Mouse (Mus musculus): ENCODE data around the gene Baz2b. TPM values are rescaled to one million over a fixed set of nuclear protein-coding genes. Genes with fewer than 3 reads are reported as not detected.

Gene Baz2b
- polyA plus RNA-seq, 1 experiment from 2014 or later = 33.8 TPM

GRCm38 (mm10) chr2:60019546-60020250 is 189.9 kb downstream of the Baz2b start:
- no peak overlapping the region for H3K4me2 ChIP-seq (replicated peaks; ENCODE audit: low read depth)
- no peak for ATAC-seq
- TF ChIP-seq CTCF (IDR thresholded peaks at IDR 0.05; ENCODE audit: low read depth) = no peak
- H3K4me1 ChIP-seq (replicated peaks; ENCODE audit: control insufficient read depth, insufficient read depth, low read length) = no peaks in the 10 kb centered on the region
- 95% methylated on average over 3 of the region's 3 CpGs for WGBS
- no peak overlapping the region for H3K27ac ChIP-seq (ENCODE audit: low read depth, low read length)
- no peaks in the 10 kb centered on the region; the same call in 1 of the 2 replicates for H3K36me3 ChIP-seq (ENCODE audit: control insufficient read depth, insufficient read depth)
- no peaks in the 10 kb centered on the region for H3K27me3 ChIP-seq (replicated peaks; ENCODE audit: control insufficient read depth, insufficient read depth, low read length)
- no peaks in the 10 kb centered on the region for H3K9me3 ChIP-seq (ENCODE audit: control insufficient read depth)
- no peak overlapping the region for H3K9ac ChIP-seq (ENCODE audit: low read depth, low read length)
- H3K4me3 ChIP-seq (ENCODE audit: low read depth, low read length) = no peak overlapping the region

GRCm38 (mm10) chr2:60018875-60019501 is 190.7 kb downstream of the Baz2b start:
- H3K9me3 ChIP-seq (ENCODE audit: control insufficient read depth) = no peaks in the 10 kb centered on the region

GRCm38 (mm10) chr2:60011526-60011925 is 198.1 kb downstream of the Baz2b start:
- Histone ChIP-seq H3K36me3 (ENCODE audit: control insufficient read depth, insufficient read depth) (no peaks in the 10 kb centered on the region), H3K4me1 (replicated peaks; ENCODE audit: control insufficient read depth, insufficient read depth, low read length) (no peaks in the 10 kb centered on the region), H3K9ac (ENCODE audit: low read depth, low read length) (no peak overlapping the region), H3K4me3 (ENCODE audit: low read depth, low read length) (no peak overlapping the region), H3K4me2 (replicated peaks; ENCODE audit: low read depth) (no peak overlapping the region), H3K27ac (ENCODE audit: low read depth, low read length) (no peak overlapping the region), H3K27me3 (replicated peaks; ENCODE audit: control insufficient read depth, insufficient read depth, low read length) (no peaks in the 10 kb centered on the region), H3K9me3 (ENCODE audit: control insufficient read depth) (no peaks in the 10 kb centered on the region)
- WGBS = 65% methylated on average over 3 of the region's 3 CpGs
- ATAC-seq = no peak
- no peak for TF ChIP-seq CTCF (IDR thresholded peaks at IDR 0.05; ENCODE audit: low read depth)

More at GRCm38 (mm10) chr2:60018875-60019501, 190.7 kb downstream of the Baz2b start:
- no peak for TF ChIP-seq CTCF (IDR thresholded peaks at IDR 0.05; ENCODE audit: low read depth)
- Histone ChIP-seq H3K36me3 (ENCODE audit: control insufficient read depth, insufficient read depth) (no peaks in the 10 kb centered on the region; the same call in 1 of the 2 replicates), H3K27ac (ENCODE audit: low read depth, low read length) (no peak overlapping the region), H3K9ac (ENCODE audit: low read depth, low read length) (no peak overlapping the region), H3K27me3 (replicated peaks; ENCODE audit: control insufficient read depth, insufficient read depth, low read length) (no peaks in the 10 kb centered on the region), H3K4me3 (ENCODE audit: low read depth, low read length) (no peak overlapping the region), H3K4me2 (replicated peaks; ENCODE audit: low read depth) (no peak overlapping the region), H3K4me1 (replicated peaks; ENCODE audit: control insufficient read depth, insufficient read depth, low read length) (no peaks in the 10 kb centered on the region)
- WGBS = 86% methylated on average over 10 of the region's 10 CpGs
- no peak for ATAC-seq

GRCm38 (mm10) chr2:60003665-60004045 is 206.0 kb downstream of the Baz2b start:
- no peaks in the 10 kb centered on the region for H3K9me3 ChIP-seq (ENCODE audit: control insufficient read depth)
- peaks cover 21% of the 10 kb centered on the region for H3K36me3 ChIP-seq (ENCODE audit: control insufficient read depth, insufficient read depth)
- H3K4me3 ChIP-seq (ENCODE audit: low read depth, low read length) = no peak overlapping the region
- H3K27ac ChIP-seq (ENCODE audit: low read depth, low read length) = no peak overlapping the region
- 36% methylated on average over 5 of the region's 5 CpGs for WGBS
- no peaks in the 10 kb centered on the region for H3K27me3 ChIP-seq (replicated peaks; ENCODE audit: control insufficient read depth, insufficient read depth, low read length)
- TF ChIP-seq CTCF (IDR thresholded peaks at IDR 0.05; ENCODE audit: low read depth) = no peak
- H3K4me1 ChIP-seq (replicated peaks; ENCODE audit: control insufficient read depth, insufficient read depth, low read length) = no peaks in the 10 kb centered on the region
- no peak overlapping the region for H3K9ac ChIP-seq (ENCODE audit: low read depth, low read length)
- H3K4me2 ChIP-seq (replicated peaks; ENCODE audit: low read depth) = no peak overlapping the region
- peak; percentile 73 for ATAC-seq

GRCm38 (mm10) chr2:60003038-60003664 is 206.5 kb downstream of the Baz2b start:
- 30% methylated on average over 5 of the region's 5 CpGs for WGBS
- no peak overlapping the region for H3K9ac ChIP-seq (ENCODE audit: low read depth, low read length)
- TF ChIP-seq CTCF (IDR thresholded peaks at IDR 0.05; ENCODE audit: low read depth) = no peak
- no peaks in the 10 kb centered on the region for H3K9me3 ChIP-seq (ENCODE audit: control insufficient read depth)
- no peak overlapping the region for H3K4me2 ChIP-seq (replicated peaks; ENCODE audit: low read depth)
- peaks cover 21% of the 10 kb centered on the region for H3K36me3 ChIP-seq (ENCODE audit: control insufficient read depth, insufficient read depth)
- no peaks in the 10 kb centered on the region for H3K4me1 ChIP-seq (replicated peaks; ENCODE audit: control insufficient read depth, insufficient read depth, low read length)
- no peaks in the 10 kb centered on the region for H3K27me3 ChIP-seq (replicated peaks; ENCODE audit: control insufficient read depth, insufficient read depth, low read length)
- no peak overlapping the region for H3K4me3 ChIP-seq (ENCODE audit: low read depth, low read length)
- peak; percentile 63 for ATAC-seq
- H3K27ac ChIP-seq (ENCODE audit: low read depth, low read length) = no peak overlapping the region; the same call in 1 of the 2 replicates

- Histone ChIP-seq H3K9me3 (ENCODE audit: control insufficient read depth) (no peaks in the 10 kb centered on the region), H3K4me1 (replicated peaks; ENCODE audit: control insufficient read depth, insufficient read depth, low read length) (no peaks in the 10 kb centered on the region), H3K4me3 (ENCODE audit: low read depth, low read length) (no peak overlapping the region), H3K27me3 (replicated peaks; ENCODE audit: control insufficient read depth, insufficient read depth, low read length) (no peaks in the 10 kb centered on the region), H3K36me3 (ENCODE audit: control insufficient read depth, insufficient read depth) (peaks cover 14% of the 10 kb centered on the region), H3K9ac (ENCODE audit: low read depth, low read length) (no peak overlapping the region), H3K4me2 (replicated peaks; ENCODE audit: low read depth) (no peak overlapping the region), H3K27ac (ENCODE audit: low read depth, low read length) (no peak overlapping the region)
- 94% methylated on average over 4 of the region's 4 CpGs for WGBS
- ATAC-seq = no peak
- no peak for TF ChIP-seq CTCF (IDR thresholded peaks at IDR 0.05; ENCODE audit: low read depth)
Measured at GRCm38 (mm10) chr2:60000268-60000667, 209.4 kb downstream of the Baz2b start.
